Mouse (Mus musculus) bone marrow, adult 2 months (tissue): ENCODE measurements at regions not wholly inside any gene's neighbourhood (a gene's known extent, or its start where the extent isn't known, plus 50 kb on each side); places are given as distances from the start of the nearest gene placed in this dataset.

ENCODE experiments used
- H3K27ac ChIP-seq: fragments of 200-500 bp; 2 replicates; pipeline ENCODE4 v1.5.1; 2012; ENCODE audit warnings: low read depth, mild to moderate bottlenecking, control low read depth, inconsistent platforms, low read length; ENCODE audit not compliant: control insufficient read depth, poor library complexity, insufficient read depth
- H3K4me1 ChIP-seq: fragments of 200-500 bp; 2 replicates; pipeline ENCODE4 v1.6.1; 2011; ENCODE audit warnings: low read length; ENCODE audit not compliant: control insufficient read depth, insufficient read depth
- H3K4me3 ChIP-seq: fragments of 200-500 bp; replicated peaks from 2 replicates; pipeline ENCODE3; 2011; ENCODE audit warnings: mild to moderate bottlenecking, low read depth, low read length, control low read depth; ENCODE audit not compliant: control insufficient read depth
- CTCF ChIP-seq: fragments of 200-500 bp; IDR thresholded peaks from 2 replicates; pipeline ENCODE4 v1.5.1; 2011; ENCODE audit warnings: low read length, control low read depth; ENCODE audit not compliant: control insufficient read depth, insufficient read depth
- POLR2A ChIP-seq: fragments of 200-500 bp; IDR thresholded peaks from 2 replicates; pipeline ENCODE4 v1.6.1; 2011; ENCODE audit warnings: low read depth, mild to moderate bottlenecking, control low read depth, low read length, borderline replicate concordance; ENCODE audit not compliant: control insufficient read depth
- WGBS: fragments of 180-500 bp; shearing (Covaris S2); methylation state at CpG from one replicate; pipeline ENCODE4 v1.1.7; 2018; 5-methylcytosine and 5-hydroxymethylcytosine counted together

DNA sequence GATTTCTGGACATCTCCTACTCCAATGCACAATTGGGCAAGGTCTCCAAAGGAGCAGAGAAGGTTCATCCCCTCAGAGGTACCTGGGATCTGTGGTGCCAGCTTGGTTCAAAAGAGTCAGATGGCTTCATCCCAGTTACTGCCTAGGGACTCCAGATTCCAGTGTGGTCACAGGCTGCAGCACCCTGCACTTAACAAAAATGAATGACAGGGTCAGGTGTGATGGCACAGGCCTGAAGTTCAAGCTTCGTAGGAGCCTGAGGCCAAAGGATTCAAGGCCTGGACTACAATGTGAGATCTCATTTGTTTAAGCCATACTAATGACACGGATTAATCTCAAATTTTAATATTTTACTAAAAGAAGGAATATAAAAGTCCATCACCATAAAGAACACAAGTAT, 209.1 kb downstream of the Gm26897 start:
- H3K4me1 ChIP-seq: no peaks in the 10 kb centered on the region
- no peak for TF ChIP-seq POLR2A
- no peak for TF ChIP-seq CTCF
- WGBS: 74% methylated on average over 2 of the region's 2 CpGs
- H3K27ac ChIP-seq: no peak overlapping the region
- no peak overlapping the region for H3K4me3 ChIP-seq

GRCm38 (mm10) chr5:111943337-111944162, 209.8 kb downstream of the Gm26897 start:
- TF ChIP-seq CTCF (no peak), POLR2A (no peak)
- H3K4me3 ChIP-seq: no peak overlapping the region
- H3K4me1 ChIP-seq: no peaks in the 10 kb centered on the region
- WGBS: 74% methylated on average over 21 of the region's 21 CpGs
- no peak overlapping the region for H3K27ac ChIP-seq

GRCm38 (mm10) chr5:111944273-111944971, 210.7 kb downstream of the Gm26897 start:
- H3K4me3 ChIP-seq: no peak overlapping the region
- no peaks in the 10 kb centered on the region for H3K4me1 ChIP-seq
- no peak for TF ChIP-seq CTCF
- no peak for TF ChIP-seq POLR2A
- no peak overlapping the region for H3K27ac ChIP-seq
- WGBS: 42% methylated on average over 26 of the region's 28 CpGs

GRCm38 (mm10) chr5:111944972-111945285, 211.2 kb downstream of the Gm26897 start:
- H3K4me1 ChIP-seq: no peaks in the 10 kb centered on the region
- H3K27ac ChIP-seq: no peak overlapping the region
- no peak overlapping the region for H3K4me3 ChIP-seq
- TF ChIP-seq POLR2A: no peak
- no peak for TF ChIP-seq CTCF
- 60% methylated on average over 3 of the region's 3 CpGs for WGBS

DNA sequence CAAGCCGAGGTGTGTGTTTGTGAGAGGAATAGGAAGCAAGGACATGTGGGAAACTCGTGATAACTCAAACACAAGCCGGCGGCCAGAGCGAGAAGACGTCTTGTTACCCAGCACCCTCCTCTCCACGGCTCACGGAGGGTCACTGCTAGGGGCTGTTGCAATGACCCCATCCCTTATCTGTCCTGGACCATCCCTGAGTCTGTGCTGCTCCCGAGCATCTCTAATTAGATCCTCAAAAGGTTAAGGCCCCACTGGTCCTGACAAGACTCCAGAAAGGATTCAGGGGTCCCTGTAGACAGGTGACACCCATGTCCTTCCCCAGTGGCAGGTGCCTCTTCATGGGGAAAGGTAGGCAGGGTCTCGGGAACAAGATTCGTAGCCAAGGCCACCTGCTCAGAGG, 212.6 kb downstream of the Gm26897 start:
- H3K4me1 ChIP-seq: no peaks in the 10 kb centered on the region
- no peak for TF ChIP-seq CTCF
- no peak for TF ChIP-seq POLR2A
- H3K27ac ChIP-seq: no peak overlapping the region
- WGBS: 82% methylated on average over 11 of the region's 11 CpGs
- H3K4me3 ChIP-seq: no peak overlapping the region

DNA sequence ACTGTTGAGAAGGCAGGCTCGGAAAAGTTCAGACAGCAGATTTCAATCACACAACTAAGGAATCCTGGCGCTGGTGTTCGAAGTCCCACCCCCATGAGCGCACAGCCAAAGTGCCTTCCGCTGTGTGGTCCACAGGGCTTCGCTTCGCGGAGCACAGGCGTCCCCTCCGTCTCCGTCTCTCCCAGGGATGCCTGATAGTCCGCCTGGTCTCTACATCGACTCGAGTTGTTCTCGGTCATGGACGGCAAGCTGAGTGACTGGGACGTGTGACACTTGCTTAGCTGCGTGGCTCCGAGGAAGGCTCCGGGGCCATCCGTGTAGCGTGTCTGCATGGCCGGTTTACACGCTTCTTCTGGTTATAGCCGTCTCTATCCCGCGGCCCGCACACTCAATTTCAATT, 224.0 kb downstream of the Gm26897 start:
- no peak for TF ChIP-seq POLR2A
- TF ChIP-seq CTCF: no peak
- no peak overlapping the region for H3K27ac ChIP-seq
- no peaks in the 10 kb centered on the region for H3K4me1 ChIP-seq
- 73% methylated on average over 28 of the region's 28 CpGs for WGBS
- no peak overlapping the region for H3K4me3 ChIP-seq

- WGBS: 72% methylated on average over 17 of the region's 17 CpGs
- no peak for TF ChIP-seq CTCF
- no peak for TF ChIP-seq POLR2A
Observed at GRCm38 (mm10) chr5:111958226-111958625, 224.5 kb downstream of the Gm26897 start.

GRCm38 (mm10) chr5:111965311-111965710, 231.6 kb downstream of the Gm26897 start:
- TF ChIP-seq CTCF: no peak
- no peak for TF ChIP-seq POLR2A
- Histone ChIP-seq H3K4me1 (no peaks in the 10 kb centered on the region; the same call in 1 of the 2 replicates), H3K27ac (no peak overlapping the region), H3K4me3 (no peak overlapping the region)
- 76% methylated on average over 7 of the region's 7 CpGs for WGBS

More at GRCm38 (mm10) chr5:111958226-111958625, 224.5 kb downstream of the Gm26897 start:
- Histone ChIP-seq H3K27ac (no peak overlapping the region), H3K4me1 (no peaks in the 10 kb centered on the region; the same call in 1 of the 2 replicates), H3K4me3 (no peak overlapping the region)
